Mouse (Mus musculus) kidney, adult 2 months (tissue): ENCODE measurements at regions not wholly inside any gene's neighbourhood (a gene's known extent, or its start where the extent isn't known, plus 50 kb on each side); places are given as distances from the start of the nearest gene placed in this dataset.

Experiments
- DNase-seq: peaks from one replicate; pipeline ENCODE4 v3.0.0; 2021
- H3K27ac ChIP-seq: fragments of 200-500 bp; 2 replicates; pipeline ENCODE4 v1.5.1; 2012; ENCODE audit warnings: low read depth, low read length, control low read depth, inconsistent platforms; ENCODE audit not compliant: insufficient read depth
- H3K27me3 ChIP-seq: fragments of 200-500 bp; replicated peaks from 2 replicates; pipeline ENCODE4 v1.6.1; 2012; ENCODE audit warnings: mild to moderate bottlenecking, moderate library complexity, low read length, inconsistent platforms; ENCODE audit not compliant: control insufficient read depth, insufficient read depth
- H3K36me3 ChIP-seq: fragments of 200-500 bp; 2 replicates; pipeline ENCODE4 v1.6.1; 2012; ENCODE audit warnings: mild to moderate bottlenecking, moderate library complexity, low read length, inconsistent platforms; ENCODE audit not compliant: control insufficient read depth, insufficient read depth
- H3K4me1 ChIP-seq: fragments of 200-500 bp; 2 replicates; pipeline ENCODE4 v1.6.1; 2011; ENCODE audit warnings: low read length; ENCODE audit not compliant: control insufficient read depth, insufficient read depth
- H3K4me3 ChIP-seq: fragments of 200-500 bp; 2 replicates; pipeline ENCODE4 v1.5.1; 2011; ENCODE audit warnings: mild to moderate bottlenecking, low read depth, low read length, control low read depth; ENCODE audit not compliant: insufficient read depth
- CTCF ChIP-seq: fragments of 200-500 bp; conservative IDR thresholded peaks from 2 replicates; pipeline ENCODE4 v1.5.1; 2011; ENCODE audit warnings: low read depth, mild to moderate bottlenecking, control low read depth, low read length, moderate library complexity, mixed read lengths; ENCODE audit not compliant: insufficient read depth, insufficient read length
- POLR2A ChIP-seq: fragments of 200-500 bp; IDR thresholded peaks from one replicate; pipeline ENCODE4 v1.6.1; 2011; ENCODE audit warnings: low read depth, low read length, control low read depth
- WGBS: fragments of 180-500 bp; shearing (Covaris S2); methylation state at CpG from one replicate; pipeline ENCODE4 v1.1.7; 2018; 5-methylcytosine and 5-hydroxymethylcytosine counted together

- Histone ChIP-seq H3K36me3 (no peaks in the 10 kb centered on the region), H3K27ac (no peak overlapping the region), H3K4me3 (no peak overlapping the region), H3K27me3 (no peaks in the 10 kb centered on the region), H3K4me1 (no peaks in the 10 kb centered on the region)
- no peak for DNase-seq
- 81% methylated on average over 3 of the region's 3 CpGs for WGBS
- no peak for TF ChIP-seq CTCF
- no peak for TF ChIP-seq POLR2A
Observed at GRCm38 (mm10) chr5:85767157-85767556, 298.2 kb downstream of the Cenpc1 start.

- TF ChIP-seq CTCF (no peak), POLR2A (no peak)
- WGBS, result 86% methylated on average over 8 of the region's 8 CpGs
- H3K36me3 ChIP-seq, result no peaks in the 10 kb centered on the region
- no peaks in the 10 kb centered on the region for H3K27me3 ChIP-seq
- DNase-seq, result no peak
- no peaks in the 10 kb centered on the region for H3K4me1 ChIP-seq
- no peak overlapping the region for H3K4me3 ChIP-seq
- no peak overlapping the region for H3K27ac ChIP-seq
Observed at GRCm38 (mm10) chr5:85756716-85757115, 308.7 kb downstream of the Cenpc1 start.

GRCm38 (mm10) chr5:85754227-85754626, 311.2 kb downstream of the Cenpc1 start:
- H3K27me3 ChIP-seq, result no peaks in the 10 kb centered on the region
- no peak for DNase-seq
- no peak overlapping the region for H3K4me3 ChIP-seq
- no peak for TF ChIP-seq POLR2A
- no peak for TF ChIP-seq CTCF
- H3K36me3 ChIP-seq, result no peaks in the 10 kb centered on the region
- no peaks in the 10 kb centered on the region for H3K4me1 ChIP-seq
- 87% methylated on average over 12 of the region's 12 CpGs for WGBS
- H3K27ac ChIP-seq, result no peak overlapping the region

GRCm38 (mm10) chr5:85753109-85753508, 312.3 kb downstream of the Cenpc1 start:
- WGBS, result 68% methylated on average over 3 of the region's 3 CpGs
- TF ChIP-seq CTCF (no peak), POLR2A (no peak)
- DNase-seq, result no peak
- no peaks in the 10 kb centered on the region for H3K4me1 ChIP-seq
- no peak overlapping the region for H3K4me3 ChIP-seq
- no peaks in the 10 kb centered on the region for H3K27me3 ChIP-seq
- H3K36me3 ChIP-seq, result no peaks in the 10 kb centered on the region
- H3K27ac ChIP-seq, result no peak overlapping the region

- WGBS, result 66% methylated on average over 2 of the region's 2 CpGs
Observed at GRCm38 (mm10) chr5:85751649-85752048, 313.7 kb downstream of the Cenpc1 start.

GRCm38 (mm10) chr5:85750893-85751292, 314.5 kb downstream of the Cenpc1 start:
- Histone ChIP-seq H3K4me3 (no peak overlapping the region), H3K27me3 (no peaks in the 10 kb centered on the region), H3K4me1 (no peaks in the 10 kb centered on the region), H3K36me3 (no peaks in the 10 kb centered on the region), H3K27ac (no peak overlapping the region)
- DNase-seq, result no peak
- no peak for TF ChIP-seq POLR2A
- TF ChIP-seq CTCF, result no peak
- 52% methylated on average over 1 of the region's 1 CpGs for WGBS

More at GRCm38 (mm10) chr5:85751649-85752048, 313.7 kb downstream of the Cenpc1 start:
- no peaks in the 10 kb centered on the region for H3K27me3 ChIP-seq
- no peaks in the 10 kb centered on the region for H3K36me3 ChIP-seq
- no peak for DNase-seq
- no peaks in the 10 kb centered on the region for H3K4me1 ChIP-seq
- TF ChIP-seq CTCF (no peak), POLR2A (no peak)
- no peak overlapping the region for H3K27ac ChIP-seq
- no peak overlapping the region for H3K4me3 ChIP-seq

- no peak for TF ChIP-seq POLR2A
- TF ChIP-seq CTCF, result no peak
- H3K4me1 ChIP-seq, result no peaks in the 10 kb centered on the region
- DNase-seq, result no peak
- no peak overlapping the region for H3K27ac ChIP-seq
- no peak overlapping the region for H3K4me3 ChIP-seq
- no peaks in the 10 kb centered on the region for H3K27me3 ChIP-seq
- 72% methylated on average over 3 of the region's 3 CpGs for WGBS
- no peaks in the 10 kb centered on the region for H3K36me3 ChIP-seq
Observed at GRCm38 (mm10) chr5:85729613-85730012, 335.8 kb downstream of the Cenpc1 start.

GRCm38 (mm10) chr5:85707345-85707744, 358.0 kb downstream of the Cenpc1 start:
- no peak overlapping the region for H3K27ac ChIP-seq
- no peaks in the 10 kb centered on the region for H3K4me1 ChIP-seq
- H3K27me3 ChIP-seq, result no peaks in the 10 kb centered on the region
- no peaks in the 10 kb centered on the region for H3K36me3 ChIP-seq
- TF ChIP-seq CTCF, result no peak
- no peak for TF ChIP-seq POLR2A
- 56% methylated on average over 9 of the region's 9 CpGs for WGBS
- H3K4me3 ChIP-seq, result no peak overlapping the region
- DNase-seq, result no peak
